Mouse (Mus musculus): ENCODE results near the gene Rec114.

DNA sequence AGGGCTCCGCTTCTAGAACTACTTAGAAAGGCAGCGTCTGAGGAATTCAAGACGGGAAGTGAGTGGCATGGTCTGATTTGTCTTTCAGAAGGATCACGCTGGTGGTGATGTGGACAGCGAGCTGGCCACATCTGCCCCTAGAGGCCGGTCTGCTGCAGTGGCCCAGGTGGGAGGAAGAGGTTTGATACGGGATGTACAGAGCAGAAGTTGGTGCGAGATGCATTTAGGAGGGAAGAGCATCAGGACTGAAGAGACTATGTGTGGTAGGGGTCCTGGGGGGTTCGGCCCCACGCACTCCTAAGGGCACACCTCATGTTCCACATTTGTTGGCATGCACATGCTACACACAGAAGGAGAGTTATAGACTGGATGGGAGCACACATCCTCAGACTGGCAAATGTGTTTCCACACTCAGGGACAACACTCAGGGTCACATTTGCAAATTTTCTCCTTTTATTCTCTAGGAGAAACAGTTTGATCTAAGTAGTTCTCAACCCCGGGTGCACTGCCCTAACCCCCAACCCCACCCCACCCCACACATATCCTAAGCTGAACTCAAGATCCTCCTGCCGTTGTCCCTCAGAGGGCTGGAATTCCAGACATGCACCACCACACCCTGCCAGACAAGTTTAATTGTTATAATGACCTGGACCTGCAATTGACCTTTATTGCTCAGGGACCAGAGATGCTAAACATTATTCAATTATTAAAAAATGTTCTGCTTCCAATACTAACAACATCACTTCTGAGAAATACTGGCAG lies 12.8 kb upstream of the Rec114 start:
- no peak for TF ChIP-seq ZC3H11A (IDR thresholded peaks at IDR 0.05; ENCODE audit: low read depth, low read length)
- TF ChIP-seq TCF12 (IDR thresholded peaks at IDR 0.05; ENCODE audit: low read depth, low read length): no peak
- TF ChIP-seq CTCF (IDR thresholded peaks at IDR 0.05 in 2 of 3, conservative IDR thresholded peaks at IDR 0.05 in 1 of 3; ENCODE audit: control insufficient read depth in 1 of 3, insufficient read depth in 1 of 3, low read depth in 2 of 3, low read length in 3 of 3, poor library complexity in 1 of 3, severe bottlenecking in 1 of 3): no peak
- no peak for TF ChIP-seq POLR2A (IDR thresholded peaks at IDR 0.05; ENCODE audit: control insufficient read depth in 1 of 2, insufficient read depth in 1 of 2, low read depth in 1 of 2, low read length in 2 of 2, poor library complexity in 1 of 2)
- TF ChIP-seq NELFE (IDR thresholded peaks at IDR 0.05; ENCODE audit: low read depth, low read length): no peak
- no peak for TF ChIP-seq GABPA (IDR thresholded peaks at IDR 0.05; ENCODE audit: low read depth, low read length)
- TF ChIP-seq POLR2AphosphoS5 (IDR thresholded peaks at IDR 0.05; ENCODE audit: borderline replicate concordance, low read depth, low read length): no peak
- TF ChIP-seq NRF1 (IDR thresholded peaks at IDR 0.05; ENCODE audit: insufficient read depth, low read depth, low read length, poor library complexity, severe bottlenecking): no peak
- no peak for TF ChIP-seq RAD21 (IDR thresholded peaks at IDR 0.05; ENCODE audit: low read depth, low read length)
- no peak for TF ChIP-seq TAL1 (IDR thresholded peaks at IDR 0.05; ENCODE audit: low read length)
- TF ChIP-seq GATA1 (IDR thresholded peaks at IDR 0.05; ENCODE audit: low read depth, low read length): no peak
- TF ChIP-seq USF2 (IDR thresholded peaks at IDR 0.05; ENCODE audit: borderline replicate concordance in 1 of 2, insufficient read depth in 1 of 2, low read depth in 1 of 2, low read length in 2 of 2): no peak
- no peak for TF ChIP-seq ZKSCAN1 (IDR thresholded peaks at IDR 0.05; ENCODE audit: low read depth, low read length)

All from MEL (cell line).